Mouse (Mus musculus) heart, postnatal 10 days (tissue): Measurements from ENCODE around the gene Dnajc15. TPM values are rescaled to one million over a fixed set of nuclear protein-coding genes. Genes with fewer than 3 reads are reported as not detected.

ENCODE experiments used
- DNase-seq, 2 experiments: peaks; one replicate each; pipeline ENCODE4 v3.0.0; 2021
- intact Hi-C: fragments of 180-260 bp; cut with DNase I; formaldehyde crosslinking; loops from one replicate; pipeline ENCODE4 v1.15.1; 2025
- total RNA-seq, 2 experiments: library from RNA; stranded (reverse); gene quantifications; 2 replicates each; pipeline ENCODE4 v1.2.3; 2021

Dnajc15 gene
- total RNA-seq, 2 experiments from 2014 or later: 229 to 247 TPM

- DNase-seq: no peak
- intact Hi-C loops: no loop called here
Measured at GRCm38 (mm10) chr14:77802268-77802630, 72.7 kb downstream of the Dnajc15 start.

GRCm38 (mm10) chr14:77801571-77802267, 73.2 kb downstream of the Dnajc15 start:
- intact Hi-C loops: no loop called here
- DNase-seq: no peak

GRCm38 (mm10) chr14:77796506-77796905, 78.4 kb downstream of the Dnajc15 start:
- DNase-seq: no peak
- intact Hi-C loops: no loop called here

GRCm38 (mm10) chr14:77795240-77795639, 79.7 kb downstream of the Dnajc15 start:
- intact Hi-C loops: no loop called here
- DNase-seq: no peak

GRCm38 (mm10) chr14:77794285-77794949, 80.5 kb downstream of the Dnajc15 start:
- intact Hi-C loops: no loop called here
- no peak for DNase-seq

GRCm38 (mm10) chr14:77792998-77793397, 81.9 kb downstream of the Dnajc15 start:
- no peak for DNase-seq
- intact Hi-C loops: no loop called here

GRCm38 (mm10) chr14:77783217-77783616, 91.7 kb downstream of the Dnajc15 start:
- DNase-seq: no peak

GRCm38 (mm10) chr14:77777365-77777764, 97.6 kb downstream of the Dnajc15 start:
- no peak for DNase-seq
- intact Hi-C loops: no loop called here

More at GRCm38 (mm10) chr14:77783217-77783616, 91.7 kb downstream of the Dnajc15 start:
- intact Hi-C loops: no loop called here

GRCm38 (mm10) chr14:77776005-77776531, 98.9 kb downstream of the Dnajc15 start:
- DNase-seq: no peak
- intact Hi-C loops: no loop called here

GRCm38 (mm10) chr14:77773331-77773730, 101.6 kb downstream of the Dnajc15 start:
- intact Hi-C loops: no loop called here
- no peak for DNase-seq

GRCm38 (mm10) chr14:77771626-77772025, 103.3 kb downstream of the Dnajc15 start:
- DNase-seq: no peak
- intact Hi-C loops: no loop called here

Other genes starting within 250 kb of the Dnajc15 start
- under 1 TPM; 0.47 to 0.53 TPM for gene Epsti1, start 29.1 kb upstream of the Dnajc15 start, total RNA-seq
- gene Fam216b, start 213.9 kb upstream of the Dnajc15 start, total RNA-seq: under 1 TPM in 1 of 2 experiments, not detected in 1; 0.50 TPM